Mouse (Mus musculus) kidney, adult 2 months (tissue): ENCODE data around the gene Faf1. TPM values are rescaled to one million over a fixed set of nuclear protein-coding genes. Genes with fewer than 3 reads are reported as not detected.

Source experiments
- DNase-seq: peaks from one replicate; pipeline ENCODE4 v3.0.0; 2021
- H3K27ac ChIP-seq: fragments of 200-500 bp; 2 replicates; pipeline ENCODE4 v1.5.1; 2012; ENCODE audit warnings: low read depth, low read length, control low read depth, inconsistent platforms; ENCODE audit not compliant: insufficient read depth
- H3K27me3 ChIP-seq: fragments of 200-500 bp; replicated peaks from 2 replicates; pipeline ENCODE4 v1.6.1; 2012; ENCODE audit warnings: mild to moderate bottlenecking, moderate library complexity, low read length, inconsistent platforms; ENCODE audit not compliant: control insufficient read depth, insufficient read depth
- H3K36me3 ChIP-seq: fragments of 200-500 bp; 2 replicates; pipeline ENCODE4 v1.6.1; 2012; ENCODE audit warnings: mild to moderate bottlenecking, moderate library complexity, low read length, inconsistent platforms; ENCODE audit not compliant: control insufficient read depth, insufficient read depth
- H3K4me1 ChIP-seq: fragments of 200-500 bp; 2 replicates; pipeline ENCODE4 v1.6.1; 2011; ENCODE audit warnings: low read length; ENCODE audit not compliant: control insufficient read depth, insufficient read depth
- H3K4me3 ChIP-seq: fragments of 200-500 bp; 2 replicates; pipeline ENCODE4 v1.5.1; 2011; ENCODE audit warnings: mild to moderate bottlenecking, low read depth, low read length, control low read depth; ENCODE audit not compliant: insufficient read depth
- CTCF ChIP-seq: fragments of 200-500 bp; conservative IDR thresholded peaks from 2 replicates; pipeline ENCODE4 v1.5.1; 2011; ENCODE audit warnings: low read depth, mild to moderate bottlenecking, control low read depth, low read length, moderate library complexity, mixed read lengths; ENCODE audit not compliant: insufficient read depth, insufficient read length
- POLR2A ChIP-seq: fragments of 200-500 bp; IDR thresholded peaks from one replicate; pipeline ENCODE4 v1.6.1; 2011; ENCODE audit warnings: low read depth, low read length, control low read depth
- WGBS: fragments of 180-500 bp; shearing (Covaris S2); methylation state at CpG from one replicate; pipeline ENCODE4 v1.1.7; 2018; 5-methylcytosine and 5-hydroxymethylcytosine counted together
- polyA plus RNA-seq: library from polyadenylated mRNA; depleted of rRNA; stranded (reverse); fragments of >200 nt; gene quantifications from 2 replicates; pipeline ENCODE4 v1.2.3, GENCODE M21; 2012; rRNA removed

Faf1 gene
- polyA plus RNA-seq, 1 experiment = 8.7 TPM

DNA sequence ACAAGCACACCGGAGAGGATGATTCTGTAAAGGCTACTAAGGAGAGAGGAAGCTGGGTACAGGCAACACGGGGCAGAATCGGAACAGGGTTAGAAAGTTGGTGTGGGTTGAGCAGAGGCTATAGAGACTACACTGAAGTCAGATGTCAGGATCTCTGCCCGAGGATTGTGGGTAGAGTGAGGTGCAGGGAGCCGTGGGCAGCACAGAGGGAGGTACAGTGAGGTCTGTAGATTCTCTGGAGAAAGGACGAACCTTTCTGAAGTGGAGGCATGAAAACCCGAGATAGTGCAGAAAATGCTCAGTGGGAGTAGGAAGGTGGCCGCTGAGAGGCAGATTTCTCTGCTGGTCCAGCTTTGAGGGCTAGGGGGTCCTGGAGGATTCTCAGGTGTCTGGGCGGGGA lies 309.9 kb downstream of the Faf1 start:
- Histone ChIP-seq H3K27ac (no peak overlapping the region), H3K4me1 (no peaks in the 10 kb centered on the region), H3K36me3 (no peaks in the 10 kb centered on the region), H3K27me3 (peaks cover 20% of the 10 kb centered on the region), H3K4me3 (no peak overlapping the region)
- WGBS = 7% methylated on average over 9 of the region's 9 CpGs
- TF ChIP-seq POLR2A (no peak), CTCF (no peak)
- DNase-seq = no peak

DNA sequence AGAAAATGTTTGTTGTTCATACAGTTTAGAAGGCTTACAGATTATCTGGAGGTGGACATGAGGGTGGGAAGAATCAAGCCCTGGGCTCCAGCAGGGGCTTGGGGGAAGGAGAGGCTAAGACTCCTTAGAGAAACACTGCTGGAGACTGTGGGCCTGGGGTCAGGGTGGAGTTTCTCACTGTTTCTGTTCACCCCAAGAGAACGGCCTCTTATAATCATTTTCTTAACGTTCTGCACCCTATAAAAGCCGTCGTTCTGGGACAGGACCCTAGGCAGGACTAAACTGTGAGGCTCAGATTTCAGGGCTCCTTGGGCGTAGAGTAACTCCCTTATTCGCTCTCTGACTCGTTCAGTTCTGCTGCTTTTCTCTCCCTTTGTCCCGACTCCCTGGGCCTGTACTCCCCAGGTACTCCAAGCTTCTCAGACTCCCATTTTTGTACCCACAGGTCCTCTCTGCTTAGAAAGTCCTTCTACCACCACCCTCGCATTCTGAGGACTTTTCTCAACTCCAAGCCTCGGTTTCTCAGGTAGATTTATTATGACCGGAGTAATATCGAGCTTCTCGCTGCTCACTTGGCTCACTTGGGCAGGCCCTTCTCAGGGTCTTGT lies 310.5 kb downstream of the Faf1 start:
- Histone ChIP-seq H3K4me3 (no peak overlapping the region), H3K36me3 (no peaks in the 10 kb centered on the region), H3K27me3 (peaks cover 14% of the 10 kb centered on the region), H3K27ac (no peak overlapping the region), H3K4me1 (no peaks in the 10 kb centered on the region)
- TF ChIP-seq CTCF (no peak), POLR2A (no peak)
- WGBS = 22% methylated on average over 13 of the region's 13 CpGs
- DNase-seq = no peak

DNA sequence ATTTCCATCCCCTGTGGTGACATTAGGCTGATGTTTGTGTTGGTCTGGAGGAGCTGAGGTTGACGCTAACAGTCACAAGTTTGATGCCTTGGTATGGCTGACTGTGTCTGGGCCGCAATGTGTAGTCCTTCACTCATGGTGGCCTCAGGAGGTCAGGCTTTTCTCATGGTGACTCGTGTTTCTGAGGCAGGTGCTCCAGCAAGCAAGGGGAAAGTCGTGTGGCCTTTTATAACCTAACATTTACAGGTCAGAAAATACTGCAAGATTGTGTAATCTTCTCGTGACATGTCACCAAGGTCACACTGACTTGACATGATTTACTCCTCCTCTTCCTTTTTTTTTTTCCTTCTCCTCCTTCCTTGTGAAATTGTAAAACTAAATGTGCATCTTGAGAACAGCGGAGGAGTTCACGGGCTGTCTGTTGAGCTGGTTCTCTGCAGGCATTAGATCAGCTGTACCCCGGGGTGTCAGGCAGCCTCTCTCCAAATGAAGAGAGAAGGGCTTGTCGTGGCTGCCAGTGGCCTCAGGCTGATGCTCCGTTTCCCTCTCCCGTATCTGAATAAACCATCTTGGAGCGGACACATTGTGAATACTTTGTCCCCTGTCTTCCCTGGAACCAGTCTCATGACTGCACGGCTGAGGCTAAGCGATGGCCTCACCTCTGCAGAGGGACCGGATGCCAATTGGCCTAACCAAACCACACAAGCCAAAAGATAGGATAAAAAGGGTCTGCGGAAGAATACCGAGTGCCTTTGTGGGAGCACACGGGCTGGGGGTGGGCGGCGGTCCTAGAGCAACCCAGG lies 311.4 kb downstream of the Faf1 start:
- Histone ChIP-seq H3K4me1 (no peaks in the 10 kb centered on the region), H3K36me3 (no peaks in the 10 kb centered on the region), H3K27me3 (peaks cover 8% of the 10 kb centered on the region), H3K27ac (no peak overlapping the region), H3K4me3 (no peak overlapping the region)
- TF ChIP-seq POLR2A (no peak), CTCF (no peak)
- no peak for DNase-seq
- WGBS = 13% methylated on average over 18 of the region's 20 CpGs

DNA sequence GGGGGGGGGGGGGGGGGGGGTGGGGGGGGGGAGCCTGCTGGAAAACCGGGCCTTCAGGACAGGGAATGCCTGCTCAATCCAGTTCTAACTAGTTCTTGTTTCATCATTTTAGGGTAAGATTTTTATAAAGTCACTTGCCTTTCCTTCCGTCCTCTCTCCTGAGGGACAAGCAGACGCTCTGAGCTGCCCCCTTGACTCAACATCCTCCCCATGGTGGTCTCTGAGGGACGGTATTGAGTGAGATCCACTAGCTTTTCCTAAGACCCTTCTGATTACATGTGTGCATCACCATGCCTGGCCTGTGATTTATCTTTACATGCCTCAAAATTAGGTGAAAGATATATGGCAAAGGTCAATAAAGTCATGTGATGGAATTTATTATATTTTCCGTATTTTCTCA lies 312.0 kb downstream of the Faf1 start:
- TF ChIP-seq POLR2A (no peak), CTCF (no peak)
- DNase-seq = no peak
- Histone ChIP-seq H3K27ac (no peak overlapping the region), H3K4me3 (no peak overlapping the region), H3K27me3 (peaks cover 6% of the 10 kb centered on the region), H3K4me1 (no peaks in the 10 kb centered on the region), H3K36me3 (no peaks in the 10 kb centered on the region)
- WGBS = 17% methylated on average over 5 of the region's 5 CpGs

DNA sequence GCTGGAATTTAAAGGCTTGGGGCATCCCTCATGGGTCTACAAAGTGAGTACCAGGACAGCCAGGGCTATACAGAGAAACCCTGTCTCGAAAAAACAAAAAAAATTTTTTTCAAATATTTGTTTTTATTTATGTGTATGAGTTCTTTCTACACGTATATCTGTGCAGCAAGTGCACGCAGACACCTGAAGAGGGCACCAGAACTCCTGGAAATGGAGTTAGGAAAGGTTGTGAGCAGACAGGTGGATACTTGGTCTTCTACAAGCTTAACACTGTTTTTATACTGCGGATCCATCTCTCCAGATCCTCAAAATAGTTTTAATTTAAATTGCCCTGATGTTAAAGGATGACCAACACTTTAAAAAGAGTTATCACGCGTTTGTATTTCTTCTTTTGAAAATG lies 312.8 kb downstream of the Faf1 start:
- Histone ChIP-seq H3K36me3 (no peaks in the 10 kb centered on the region), H3K27me3 (peaks cover 4% of the 10 kb centered on the region), H3K27ac (no peak overlapping the region), H3K4me3 (no peak overlapping the region), H3K4me1 (no peaks in the 10 kb centered on the region)
- no peak for DNase-seq
- TF ChIP-seq CTCF (0 out of 2 replicates have a peak, but pooled peaks have one; percentile 14), POLR2A (no peak)
- 46% methylated on average over 6 of the region's 6 CpGs for WGBS

DNA sequence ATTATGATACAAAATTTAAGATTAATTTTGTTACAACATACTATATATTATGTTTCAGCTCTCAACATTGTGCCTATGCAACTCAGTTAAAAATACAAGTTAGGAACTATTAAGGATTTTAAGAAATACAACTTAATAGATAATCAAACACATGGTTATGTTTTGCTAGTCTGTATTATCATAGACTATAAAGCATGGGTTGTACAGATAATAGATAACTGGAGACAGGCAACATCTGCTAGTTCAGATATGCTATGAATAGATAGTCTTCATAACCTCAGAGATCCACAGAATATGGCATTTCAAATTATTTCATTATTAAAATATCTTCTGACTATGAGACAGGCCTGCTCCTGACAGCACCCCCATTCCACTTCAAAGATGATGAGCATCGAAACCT lies 329.7 kb downstream of the Faf1 start:
- H3K27ac ChIP-seq = no peak overlapping the region
- no peaks in the 10 kb centered on the region for H3K27me3 ChIP-seq
- H3K4me1 ChIP-seq = no peaks in the 10 kb centered on the region
- 92% methylated on average over 1 of the region's 1 CpGs for WGBS
- H3K4me3 ChIP-seq = no peak overlapping the region
- DNase-seq = no peak
- H3K36me3 ChIP-seq = no peaks in the 10 kb centered on the region
- TF ChIP-seq CTCF (no peak), POLR2A (no peak)

Other genes with a start within 250 kb of the Faf1 start
- gene Rnf11, start 191.9 kb upstream of the Faf1 start, polyA plus RNA-seq = 52.9 and 57.5 TPM in 2 replicates
- gene 4930522H14Rik, start 145.3 kb upstream of the Faf1 start, polyA plus RNA-seq = not detected in 2 replicates
- 8.7 and 11.5 TPM in 2 replicates for gene Cdkn2c, start 9.4 kb upstream of the Faf1 start, polyA plus RNA-seq